Mouse (Mus musculus): Measurements from ENCODE around the gene Tmem74b. TPM values are rescaled to one million over a fixed set of nuclear protein-coding genes. Genes with fewer than 3 reads are reported as not detected.

The Tmem74b gene
- total and polyA plus RNA-seq, 3 experiments, result not detected

GRCm38 (mm10) chr2:151740741-151741526 is 39.1 kb downstream of the Tmem74b start (continued):
- TF ChIP-seq BHLHE40 (IDR thresholded peaks at IDR 0.05; ENCODE audit: borderline replicate concordance, low read depth, low read length) (no peak), E2F4 (IDR thresholded peaks at IDR 0.05; ENCODE audit: borderline replicate concordance, low read depth, low read length) (peak; percentile 63; the same call in 1 of the 2 replicates), UBTF (IDR thresholded peaks at IDR 0.05; ENCODE audit: borderline replicate concordance, insufficient read depth, low read depth, low read length) (no peak), MAFK (IDR thresholded peaks at IDR 0.05; ENCODE audit: borderline replicate concordance, low read depth, low read length) (no peak), USF2 (IDR thresholded peaks at IDR 0.05; ENCODE audit: borderline replicate concordance in 1 of 2, insufficient read depth in 1 of 2, low read depth in 1 of 2, low read length in 2 of 2) (no peak), SMC3 (IDR thresholded peaks at IDR 0.05; ENCODE audit: low read depth, low read length) (no peak), ZMIZ1 (IDR thresholded peaks at IDR 0.05; ENCODE audit: low read depth, low read length) (peak; percentile 79), MAX (IDR thresholded peaks at IDR 0.05; ENCODE audit: low read length) (no peak), TCF12 (IDR thresholded peaks at IDR 0.05; ENCODE audit: low read depth, low read length) (peak; percentile 85), ZKSCAN1 (IDR thresholded peaks at IDR 0.05; ENCODE audit: low read depth, low read length) (no peak), EP300 (IDR thresholded peaks at IDR 0.05; ENCODE audit: low read depth in 1 of 2, low read length in 2 of 2) (peak in 1 of 2 experiments; percentile 45; a peak in 2 of 4 replicates), HCFC1 (IDR thresholded peaks at IDR 0.05; ENCODE audit: low read depth, low read length) (peak; percentile 99), ZNF384 (IDR thresholded peaks at IDR 0.05; ENCODE audit: low read depth, low read length) (0 out of 2 replicates have a peak, but pooled peaks have one; percentile 12), ETS1 (IDR thresholded peaks at IDR 0.05; ENCODE audit: low read depth, low read length) (peak; percentile 78), MAZ (IDR thresholded peaks at IDR 0.05; ENCODE audit: low read depth, low read length) (peak; percentile 78; the same call in 1 of the 2 replicates), MEF2A (IDR thresholded peaks at IDR 0.05; ENCODE audit: extremely low read depth, insufficient replicate concordance, low read depth, low read length, poor library complexity, severe bottlenecking) (no peak), MYC (IDR thresholded peaks at IDR 0.05; ENCODE audit: low read depth, low read length) (0 out of 2 replicates have a peak, but pooled peaks have one; percentile 66), NELFE (IDR thresholded peaks at IDR 0.05; ENCODE audit: low read depth, low read length) (peak; percentile 90), MYB (IDR thresholded peaks at IDR 0.05; ENCODE audit: low read depth, low read length) (no peak), SIN3A (IDR thresholded peaks at IDR 0.05; ENCODE audit: low read length) (peak; percentile 96), ZC3H11A (IDR thresholded peaks at IDR 0.05; ENCODE audit: low read depth, low read length) (no peak)

GRCm38 (mm10) chr2:151742084-151742483 is 40.3 kb downstream of the Tmem74b start:
- Histone ChIP-seq H3K4me1 (ENCODE audit: control insufficient read depth in 1 of 2, insufficient read depth in 2 of 2, low read length in 2 of 2) (peaks cover 18 to 36% of the 10 kb centered on the region in 2 experiments), H3K79me2 (ENCODE audit: control insufficient read depth, insufficient read depth, low read length, poor library complexity) (peaks cover 36% of the 10 kb centered on the region), H3K9ac (ENCODE audit: control insufficient read depth, low read depth, low read length, poor library complexity, severe bottlenecking) (no peak overlapping the region), H3K9me3 (replicated peaks; ENCODE audit: insufficient read depth, low read length) (no peaks in the 10 kb centered on the region), H3K27ac (ENCODE audit: control insufficient read depth, low read depth, low read length) (peak overlapping the region; percentile 24), H3K36me3 (ENCODE audit: control insufficient read depth in 1 of 2, insufficient read depth in 2 of 2, low read length in 2 of 2) (peaks cover under 1 to 42% of the 10 kb centered on the region in 2 experiments; a peak in 3 of 4 replicates), H3K4me3 (ENCODE audit: control insufficient read depth in 1 of 2, insufficient read depth in 1 of 2, low read depth in 2 of 2, low read length in 2 of 2) (no peak overlapping the region; a peak in 1 of 4 replicates), H3K27me3 (ENCODE audit: control insufficient read depth in 1 of 2, insufficient read depth in 2 of 2, low read length in 2 of 2) (no peaks in the 10 kb centered on the region)
- TF ChIP-seq ELF1 (IDR thresholded peaks at IDR 0.05; ENCODE audit: low read depth, low read length), result no peak
- no peak for TF ChIP-seq USF2 (IDR thresholded peaks at IDR 0.05; ENCODE audit: borderline replicate concordance in 1 of 2, insufficient read depth in 1 of 2, low read depth in 1 of 2, low read length in 2 of 2)
- no peak for TF ChIP-seq UBTF (IDR thresholded peaks at IDR 0.05; ENCODE audit: borderline replicate concordance, insufficient read depth, low read depth, low read length)
- TF ChIP-seq CHD2 (IDR thresholded peaks at IDR 0.05; ENCODE audit: low read length), result no peak
- TF ChIP-seq CHD1 (IDR thresholded peaks at IDR 0.05; ENCODE audit: low read depth, low read length), result no peak
- TF ChIP-seq ZNF384 (IDR thresholded peaks at IDR 0.05; ENCODE audit: low read depth, low read length), result no peak
- no peak for TF ChIP-seq TCF12 (IDR thresholded peaks at IDR 0.05; ENCODE audit: low read depth, low read length)
- TF ChIP-seq GATA1 (IDR thresholded peaks at IDR 0.05; ENCODE audit: low read depth, low read length), result no peak
- TF ChIP-seq ZMIZ1 (IDR thresholded peaks at IDR 0.05; ENCODE audit: low read depth, low read length), result no peak
- no peak for TF ChIP-seq HCFC1 (IDR thresholded peaks at IDR 0.05; ENCODE audit: low read depth, low read length)
- no peak for TF ChIP-seq ETS1 (IDR thresholded peaks at IDR 0.05; ENCODE audit: low read depth, low read length)
- TF ChIP-seq JUND (IDR thresholded peaks at IDR 0.05; ENCODE audit: low read depth, low read length), result no peak
- TF ChIP-seq NRF1 (IDR thresholded peaks at IDR 0.05; ENCODE audit: insufficient read depth, low read depth, low read length, poor library complexity, severe bottlenecking), result no peak
- no peak for TF ChIP-seq POLR2AphosphoS5 (IDR thresholded peaks at IDR 0.05; ENCODE audit: borderline replicate concordance, low read depth, low read length)
- no peak for TF ChIP-seq POLR2A (IDR thresholded peaks at IDR 0.05; ENCODE audit: control insufficient read depth in 1 of 2, insufficient read depth in 1 of 2, low read depth in 1 of 2, low read length in 2 of 2, poor library complexity in 1 of 2)
- no peak for TF ChIP-seq TBP (IDR thresholded peaks at IDR 0.05; ENCODE audit: low read depth, low read length)
- no peak for TF ChIP-seq NELFE (IDR thresholded peaks at IDR 0.05; ENCODE audit: low read depth, low read length)
- no peak for TF ChIP-seq ZKSCAN1 (IDR thresholded peaks at IDR 0.05; ENCODE audit: low read depth, low read length)
- TF ChIP-seq RAD21 (IDR thresholded peaks at IDR 0.05; ENCODE audit: low read depth, low read length), result no peak
- DNase-seq (ENCODE audit: low read depth, low spot score), result peak; percentile 20
